In genomic region chr15:102377810-102378262, GRCm38 (mm10) we compare ENCODE assay signal across 8 mouse cellular contexts. TPM values are rescaled to one million over a fixed set of nuclear protein-coding genes. Genes with fewer than 3 reads are reported as not detected.
DNase-seq lines count a peak whose midpoint lies in the region; ATAC-seq lines count a peak whose summit lies in the region.

No protein-coding gene starts in this region.

- H3K27ac ChIP-seq in forebrain, embryonic 14.5 days (ENCODE audit: low read depth, low read length), result no peak overlapping the region
- peak overlapping the region; percentile 36 for H3K27ac ChIP-seq in limb, embryonic 11.5 days (replicated peaks; ENCODE audit: low read depth, low read length)

- no peak overlapping the region; the same call in 1 of the 2 replicates for H3K4me2 ChIP-seq in forebrain, embryonic 14.5 days (ENCODE audit: low read length)
- H3K4me2 ChIP-seq in limb, embryonic 11.5 days (ENCODE audit: low read depth, severe bottlenecking), result peak overlapping the region; percentile 88

- no peak for ATAC-seq in forebrain, embryonic 14.5 days
- ATAC-seq in hematopoietic stem cell, adult 5-6 weeks (replicated peaks in 1 of 2; ENCODE audit: insufficient read depth in 1 of 2, low FRiP score in 2 of 2, low TSS enrichment in 1 of 2, low read depth in 1 of 2, poor library complexity in 2 of 2, severe bottlenecking in 2 of 2), result peak; percentile 15 to 27; a peak in 2 of 4 replicates
- ATAC-seq in limb, embryonic 11.5 days (ENCODE audit: insufficient number of reproducible peaks, low FRiP score, low TSS enrichment, low read depth), result peak; percentile 33; the same call in 1 of the 2 replicates
- ATAC-seq in frontal cortex, adult (ENCODE audit: low TSS enrichment), result no peak

- peak; percentile 32 for DNase-seq in thymus, postnatal 25 days
- no peak for DNase-seq in thymus, adult 18-20 months
- DNase-seq in forebrain, embryonic 14.5 days (ENCODE audit: low spot score), result no peak
- peak; percentile 73 for DNase-seq in limb, embryonic 11.5 days (ENCODE audit: low spot score)
- peak; percentile 64 for DNase-seq in mesoderm, embryonic 11.5 days (ENCODE audit: low read depth, low spot score)
- no peak for DNase-seq in right cerebral cortex, postnatal 4 days

- no peaks in the 10 kb centered on the region for H3K36me3 ChIP-seq in forebrain, embryonic 14.5 days (ENCODE audit: control insufficient read depth, insufficient read depth, low read length)
- no peaks in the 10 kb centered on the region; the same call in 1 of the 2 replicates for H3K36me3 ChIP-seq in limb, embryonic 11.5 days (ENCODE audit: control insufficient read depth, insufficient read depth, low read length)

- H3K9me3 ChIP-seq in forebrain, embryonic 14.5 days (replicated peaks; ENCODE audit: control insufficient read depth, low read length), result no peaks in the 10 kb centered on the region
- H3K9me3 ChIP-seq in limb, embryonic 11.5 days (ENCODE audit: control insufficient read depth, low read length), result no peaks in the 10 kb centered on the region

- H3K27me3 ChIP-seq in forebrain, embryonic 14.5 days (replicated peaks; ENCODE audit: control insufficient read depth, insufficient read depth, low read length), result no peaks in the 10 kb centered on the region; the same call in 1 of the 2 replicates
- no peaks in the 10 kb centered on the region for H3K27me3 ChIP-seq in limb, embryonic 11.5 days (ENCODE audit: control insufficient read depth, insufficient read depth, low read length)

- 0 out of 2 replicates have a peak overlapping the region, but pooled peaks have one; percentile 10 for H3K9ac ChIP-seq in forebrain, embryonic 14.5 days (ENCODE audit: low read length)
- 0 out of 2 replicates have a peak overlapping the region, but pooled peaks have one; percentile 0 for H3K9ac ChIP-seq in limb, embryonic 11.5 days (ENCODE audit: low read length)

- peaks cover 7% of the 10 kb centered on the region for H3K4me1 ChIP-seq in forebrain, embryonic 14.5 days (ENCODE audit: control insufficient read depth, insufficient read depth, low read length)
- peaks cover 14% of the 10 kb centered on the region for H3K4me1 ChIP-seq in limb, embryonic 11.5 days (ENCODE audit: control insufficient read depth, insufficient read depth, low read length)

- WGBS in forebrain, embryonic 14.5 days, result 9% methylated on average over 10 of the region's 10 CpGs
- WGBS in limb, embryonic 11.5 days, result 4% methylated on average over 10 of the region's 10 CpGs

- H3K4me3 ChIP-seq in forebrain, embryonic 14.5 days (ENCODE audit: low read depth, low read length), result no peak overlapping the region
- H3K4me3 ChIP-seq in limb, embryonic 11.5 days (ENCODE audit: low read depth, low read length), result peak overlapping the region; percentile 37; the same call in 1 of the 2 replicates

RNA-seq across cellular contexts. Expression of gene Sp7, which starts 10.9 kb away (rescaled TPM):
- polyA plus RNA-seq in forebrain, embryonic 14.5 days (2014; fragmentation: Nextera tagmentation; extraction: Ambion mirVana), result 0.33 and 0.39 TPM in 2 replicates
- not detected in 2 replicates for total RNA-seq in hematopoietic stem cell, adult 5-6 weeks (2017)
- 1.7 and 2.3 TPM in 2 replicates for polyA plus RNA-seq in limb, embryonic 11.5 days (2014; fragmentation: Nextera tagmentation; extraction: Ambion mirVana)

RNA-seq across cellular contexts. Expression of gene Aaas, which starts 27.3 kb away (rescaled TPM):
- polyA plus RNA-seq in forebrain, embryonic 14.5 days (2014; fragmentation: Nextera tagmentation; extraction: Ambion mirVana), result 43.2 and 48.2 TPM in 2 replicates
- 48.4 and 91.9 TPM in 2 replicates for total RNA-seq in hematopoietic stem cell, adult 5-6 weeks (2017)
- 115 and 116 TPM in 2 replicates for polyA plus RNA-seq in limb, embryonic 11.5 days (2014; fragmentation: Nextera tagmentation; extraction: Ambion mirVana)

RNA-seq across cellular contexts. Expression of gene Sp1, which starts 28.1 kb away (rescaled TPM):
- polyA plus RNA-seq in forebrain, embryonic 14.5 days (2014; fragmentation: Nextera tagmentation; extraction: Ambion mirVana), result 6.6 and 7.0 TPM in 2 replicates
- total RNA-seq in hematopoietic stem cell, adult 5-6 weeks (2017), result 73.0 and 88.0 TPM in 2 replicates
- polyA plus RNA-seq in limb, embryonic 11.5 days (2014; fragmentation: Nextera tagmentation; extraction: Ambion mirVana), result 11.8 and 13.3 TPM in 2 replicates

RNA-seq across cellular contexts. Expression of gene Myg1, which starts 46.3 kb away (rescaled TPM):
- 90.9 and 108 TPM in 2 replicates for polyA plus RNA-seq in forebrain, embryonic 14.5 days (2014; fragmentation: Nextera tagmentation; extraction: Ambion mirVana)
- 35.7 and 75.9 TPM in 2 replicates for total RNA-seq in hematopoietic stem cell, adult 5-6 weeks (2017)
- polyA plus RNA-seq in limb, embryonic 11.5 days (2014; fragmentation: Nextera tagmentation; extraction: Ambion mirVana), result 122 and 133 TPM in 2 replicates

RNA-seq across cellular contexts. Expression of gene Pfdn5, which starts 51.9 kb away (rescaled TPM):
- 509 and 642 TPM in 2 replicates for polyA plus RNA-seq in forebrain, embryonic 14.5 days (2014; fragmentation: Nextera tagmentation; extraction: Ambion mirVana)
- 273 and 464 TPM in 2 replicates for total RNA-seq in hematopoietic stem cell, adult 5-6 weeks (2017)
- polyA plus RNA-seq in limb, embryonic 11.5 days (2014; fragmentation: Nextera tagmentation; extraction: Ambion mirVana), result 463 and 490 TPM in 2 replicates

Comparison
In these comparisons a context has a peak if more than half of its experiments do, and no peak if none do; other contexts are left out.
1. DNase-seq: peak in thymus, postnatal 25 days (single experiment), limb, embryonic 11.5 days (single experiment) and mesoderm, embryonic 11.5 days (single experiment); none in thymus, adult 18-20 months (0 of 2), forebrain, embryonic 14.5 days (single experiment) and right cerebral cortex, postnatal 4 days (single experiment).
2. ATAC-seq: peak in hematopoietic stem cell, adult 5-6 weeks (2 of 2) and limb, embryonic 11.5 days (single experiment); none in forebrain, embryonic 14.5 days (single experiment) and frontal cortex, adult (single experiment).